Mouse (Mus musculus): ENCODE data around the gene Tpcn1. TPM values are rescaled to one million over a fixed set of nuclear protein-coding genes. Genes with fewer than 3 reads are reported as not detected.

Gene Tpcn1
- polyA plus RNA-seq, 1 experiment from 2014 or later, result 17.2 TPM

DNA sequence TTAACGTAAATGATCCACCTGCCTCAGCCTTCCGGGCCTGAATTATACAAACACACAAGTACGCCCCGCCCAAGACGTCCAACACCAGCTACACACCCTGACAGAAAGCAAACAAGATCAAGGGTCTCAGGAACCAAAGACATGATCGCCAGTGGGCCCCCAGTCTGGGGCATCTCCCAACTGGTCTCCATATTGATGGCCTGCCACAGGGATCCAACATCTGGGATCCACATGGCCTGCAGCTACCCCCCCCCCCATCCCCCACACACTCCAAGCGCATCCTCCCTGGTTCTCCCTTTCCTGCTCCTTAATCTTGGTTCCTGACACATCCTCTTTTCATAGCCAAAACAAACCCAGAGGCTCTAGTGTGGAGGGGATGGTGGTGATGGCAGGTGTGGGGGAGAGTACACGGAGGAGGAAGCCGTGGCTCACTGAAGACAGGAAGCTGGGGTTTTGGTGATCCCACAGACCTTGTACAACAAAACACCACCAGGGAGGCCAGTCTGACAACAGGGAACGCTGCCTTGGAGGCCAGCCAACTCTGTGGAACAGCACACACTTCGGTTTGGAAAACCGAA lies 9.9 kb downstream of the Tpcn1 start:
- H3K27me3 ChIP-seq, result no peaks in the 10 kb centered on the region
- H3K9ac ChIP-seq (replicated peaks), result no peak overlapping the region
- H3K27ac ChIP-seq, result peak overlapping the region; percentile 88
- H3K4me2 ChIP-seq, result peak overlapping the region; percentile 36
- no peaks in the 10 kb centered on the region for H3K9me3 ChIP-seq
- peaks cover 61% of the 10 kb centered on the region for H3K4me1 ChIP-seq (replicated peaks)
- H3K4me3 ChIP-seq (replicated peaks), result no peak overlapping the region
- H3K36me3 ChIP-seq, result peaks cover 29% of the 10 kb centered on the region
- 22% methylated on average over 12 of the region's 12 CpGs for WGBS
- ATAC-seq (ENCODE audit: insufficient number of reproducible peaks, insufficient read depth, low FRiP score, low TSS enrichment, low read depth), result no peak

DNA sequence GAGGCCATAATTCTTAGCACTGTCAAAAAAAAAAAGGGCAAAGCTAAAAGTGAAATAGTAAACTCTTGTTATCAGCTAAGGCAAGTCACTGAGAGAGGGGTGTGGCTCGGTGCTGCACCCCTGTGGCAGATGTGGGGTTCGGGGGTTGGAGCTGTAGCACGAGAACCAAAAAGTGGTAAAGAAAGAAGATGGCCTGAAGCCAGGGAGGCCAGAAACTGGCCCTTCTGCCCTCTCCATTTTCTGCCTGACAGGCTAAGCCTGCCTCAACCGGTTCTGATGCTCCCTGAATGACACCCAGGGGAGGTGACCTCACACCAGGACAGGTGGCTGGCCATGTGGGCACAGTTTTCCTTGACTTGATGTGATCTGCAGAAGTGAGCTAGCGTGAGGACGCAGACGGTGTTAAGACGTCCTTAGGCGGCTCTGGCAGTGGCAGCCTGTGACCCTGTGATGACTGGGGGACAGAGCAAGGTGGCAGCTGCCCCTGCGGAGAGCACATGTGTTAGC lies 10.5 kb downstream of the Tpcn1 start:
- no peaks in the 10 kb centered on the region for H3K27me3 ChIP-seq
- no peak for ATAC-seq (ENCODE audit: insufficient number of reproducible peaks, insufficient read depth, low FRiP score, low TSS enrichment, low read depth)
- H3K4me3 ChIP-seq (replicated peaks), result no peak overlapping the region
- H3K4me2 ChIP-seq, result peak overlapping the region; percentile 36; the same call in 1 of the 2 replicates
- H3K27ac ChIP-seq, result peak overlapping the region; percentile 88
- peaks cover 61% of the 10 kb centered on the region for H3K4me1 ChIP-seq (replicated peaks)
- H3K9me3 ChIP-seq, result no peaks in the 10 kb centered on the region
- WGBS, result 28% methylated on average over 10 of the region's 10 CpGs
- no peak overlapping the region for H3K9ac ChIP-seq (replicated peaks)
- peaks cover 23% of the 10 kb centered on the region for H3K36me3 ChIP-seq

DNA sequence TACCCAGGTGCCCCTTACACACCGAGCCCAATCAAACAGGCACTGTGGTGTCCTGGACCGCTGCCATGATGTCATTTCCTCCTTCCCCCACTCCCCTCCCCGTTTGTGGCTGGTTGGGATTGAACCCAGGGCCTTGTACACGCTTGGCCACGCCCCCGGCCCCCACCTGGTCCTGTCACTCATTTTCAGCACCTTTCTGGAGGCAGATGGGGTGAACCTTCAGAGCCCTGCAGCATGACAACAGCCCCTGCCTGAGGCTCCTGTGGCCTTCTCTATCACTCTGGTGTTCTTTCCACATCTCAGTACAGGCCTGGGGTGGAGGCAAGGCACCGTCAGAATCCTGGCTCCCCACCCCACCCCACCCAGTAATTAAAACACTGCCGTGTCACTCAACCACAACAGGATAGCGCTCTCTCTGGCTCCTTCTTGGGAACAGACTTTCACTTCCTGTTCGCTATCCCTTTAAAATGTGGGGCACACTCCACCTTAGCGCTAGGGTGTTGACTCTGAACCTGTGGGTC lies 11.6 kb downstream of the Tpcn1 start:
- no peaks in the 10 kb centered on the region for H3K9me3 ChIP-seq
- no peaks in the 10 kb centered on the region for H3K27me3 ChIP-seq
- 74% methylated on average over 11 of the region's 11 CpGs for WGBS
- H3K4me2 ChIP-seq, result no peak overlapping the region
- no peak overlapping the region for H3K9ac ChIP-seq (replicated peaks)
- H3K27ac ChIP-seq, result no peak overlapping the region
- ATAC-seq (ENCODE audit: insufficient number of reproducible peaks, insufficient read depth, low FRiP score, low TSS enrichment, low read depth), result no peak
- peaks cover 12% of the 10 kb centered on the region for H3K36me3 ChIP-seq
- no peak overlapping the region for H3K4me3 ChIP-seq (replicated peaks)
- H3K4me1 ChIP-seq (replicated peaks), result peaks cover 66% of the 10 kb centered on the region

GRCm38 (mm10) chr5:120574469-120575063 lies 13.9 kb downstream of the Tpcn1 start:
- Histone ChIP-seq H3K27ac (no peak overlapping the region; the same call in 1 of the 2 replicates), H3K4me3 (replicated peaks) (no peak overlapping the region), H3K36me3 (peaks cover 4% of the 10 kb centered on the region; the same call in 1 of the 2 replicates), H3K4me2 (no peak overlapping the region), H3K9ac (replicated peaks) (no peak overlapping the region), H3K27me3 (no peaks in the 10 kb centered on the region), H3K9me3 (no peaks in the 10 kb centered on the region), H3K4me1 (replicated peaks) (peaks cover 69% of the 10 kb centered on the region)
- WGBS, result 66% methylated on average over 10 of the region's 10 CpGs
- ATAC-seq (ENCODE audit: insufficient number of reproducible peaks, insufficient read depth, low FRiP score, low TSS enrichment, low read depth), result no peak

DNA sequence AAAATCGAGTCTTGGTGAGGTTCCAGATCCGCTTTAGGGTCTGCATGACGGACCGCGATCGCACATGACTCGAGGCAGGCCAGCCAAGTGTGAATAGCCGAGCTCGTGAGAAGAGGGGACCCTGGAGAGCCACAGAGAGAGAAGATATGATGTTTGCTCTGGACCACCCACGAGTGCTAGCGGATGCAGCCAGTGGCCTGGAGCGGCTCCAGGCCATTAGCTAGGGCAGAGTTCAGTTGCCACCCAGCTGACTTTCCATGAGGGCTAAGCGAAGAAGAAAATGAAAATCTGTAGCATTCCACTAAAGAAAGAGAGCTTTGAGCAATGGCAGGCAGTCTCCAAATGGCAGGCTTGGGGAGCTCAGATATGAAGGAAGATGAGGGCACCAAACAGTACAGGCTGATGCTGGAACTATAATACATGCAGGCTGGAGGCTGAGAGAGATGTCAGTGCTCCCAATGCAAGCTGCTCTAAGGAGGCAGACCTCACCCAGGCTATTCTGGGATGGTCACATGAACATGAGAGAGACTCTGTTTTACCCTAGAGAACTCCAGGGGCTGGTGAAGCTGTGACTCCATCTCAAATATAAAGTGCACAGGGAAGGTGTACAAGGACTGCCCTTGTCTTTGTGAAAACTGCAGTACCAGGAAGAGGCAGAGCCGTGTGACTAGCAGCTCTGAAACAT lies 17.3 kb downstream of the Tpcn1 start:
- peaks cover 4% of the 10 kb centered on the region; the same call in 1 of the 2 replicates for H3K36me3 ChIP-seq
- WGBS, result 38% methylated on average over 14 of the region's 14 CpGs
- H3K4me3 ChIP-seq (replicated peaks), result no peak overlapping the region
- peaks cover 71% of the 10 kb centered on the region for H3K4me1 ChIP-seq (replicated peaks)
- no peaks in the 10 kb centered on the region for H3K27me3 ChIP-seq
- ATAC-seq (ENCODE audit: insufficient number of reproducible peaks, insufficient read depth, low FRiP score, low TSS enrichment, low read depth), result no peak
- H3K4me2 ChIP-seq, result no peak overlapping the region
- no peak overlapping the region; the same call in 1 of the 2 replicates for H3K9ac ChIP-seq (replicated peaks)
- H3K27ac ChIP-seq, result 0 out of 2 replicates have a peak overlapping the region, but pooled peaks have one; percentile 24
- H3K9me3 ChIP-seq, result no peaks in the 10 kb centered on the region

- WGBS, result 86% methylated on average over 11 of the region's 11 CpGs
- H3K4me2 ChIP-seq, result no peak overlapping the region
These were observed 18.1 kb downstream of the Tpcn1 start for GRCm38 (mm10) chr5:120570289-120570897.

DNA sequence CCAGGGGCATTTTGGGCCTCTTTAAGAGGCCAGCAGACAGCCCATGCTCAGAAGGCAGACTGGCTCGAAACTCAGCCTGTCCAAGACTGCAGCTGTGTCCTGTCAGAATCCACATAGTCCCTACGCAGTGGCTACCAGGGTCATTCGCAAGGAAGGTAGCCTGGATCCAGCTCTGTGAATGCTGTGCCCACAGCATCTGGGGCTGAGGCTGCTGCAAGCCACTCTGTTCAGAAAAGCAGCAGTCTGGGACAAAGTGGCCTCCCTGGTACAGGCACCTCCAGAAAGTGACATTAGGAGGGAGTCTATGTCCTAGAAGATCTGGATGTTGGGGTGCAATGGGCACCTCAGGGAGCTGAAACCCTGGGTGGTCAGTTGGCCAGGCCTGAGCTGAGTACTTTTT lies 18.7 kb downstream of the Tpcn1 start:
- peaks cover 81% of the 10 kb centered on the region for H3K4me1 ChIP-seq (replicated peaks)
- no peaks in the 10 kb centered on the region for H3K9me3 ChIP-seq
- H3K4me2 ChIP-seq, result no peak overlapping the region
- H3K36me3 ChIP-seq, result peaks cover 4% of the 10 kb centered on the region; the same call in 1 of the 2 replicates
- H3K9ac ChIP-seq (replicated peaks), result no peak overlapping the region
- H3K27ac ChIP-seq, result peak overlapping the region; percentile 3; the same call in 1 of the 2 replicates
- H3K27me3 ChIP-seq, result no peaks in the 10 kb centered on the region
- H3K4me3 ChIP-seq (replicated peaks), result no peak overlapping the region
- ATAC-seq (ENCODE audit: insufficient number of reproducible peaks, insufficient read depth, low FRiP score, low TSS enrichment, low read depth), result no peak
- 72% methylated on average over 3 of the region's 3 CpGs for WGBS

More at GRCm38 (mm10) chr5:120570289-120570897, 18.1 kb downstream of the Tpcn1 start:
- Histone ChIP-seq H3K9me3 (no peaks in the 10 kb centered on the region), H3K27ac (peak overlapping the region; percentile 24; the same call in 1 of the 2 replicates), H3K4me1 (replicated peaks) (peaks cover 79% of the 10 kb centered on the region), H3K27me3 (no peaks in the 10 kb centered on the region), H3K4me3 (replicated peaks) (no peak overlapping the region), H3K36me3 (peaks cover 4% of the 10 kb centered on the region; the same call in 1 of the 2 replicates), H3K9ac (replicated peaks) (no peak overlapping the region)
- ATAC-seq (ENCODE audit: insufficient number of reproducible peaks, insufficient read depth, low FRiP score, low TSS enrichment, low read depth), result no peak

GRCm38 (mm10) chr5:120568964-120569363 lies 19.5 kb downstream of the Tpcn1 start:
- no peak overlapping the region for H3K9ac ChIP-seq (replicated peaks)
- H3K4me2 ChIP-seq, result no peak overlapping the region; the same call in 1 of the 2 replicates
- no peaks in the 10 kb centered on the region for H3K9me3 ChIP-seq
- WGBS, result 81% methylated on average over 4 of the region's 4 CpGs
- peak overlapping the region; percentile 94 for H3K27ac ChIP-seq
- no peak for ATAC-seq (ENCODE audit: insufficient number of reproducible peaks, insufficient read depth, low FRiP score, low TSS enrichment, low read depth)
- H3K4me1 ChIP-seq (replicated peaks), result peaks cover 82% of the 10 kb centered on the region
- no peaks in the 10 kb centered on the region for H3K27me3 ChIP-seq
- H3K4me3 ChIP-seq (replicated peaks), result no peak overlapping the region
- H3K36me3 ChIP-seq, result no peaks in the 10 kb centered on the region

- WGBS, result 25% methylated on average over 9 of the region's 9 CpGs
- no peaks in the 10 kb centered on the region for H3K9me3 ChIP-seq
- H3K27ac ChIP-seq, result peak overlapping the region; percentile 94
- no peaks in the 10 kb centered on the region for H3K27me3 ChIP-seq
- peaks cover 88% of the 10 kb centered on the region for H3K4me1 ChIP-seq (replicated peaks)
- H3K4me3 ChIP-seq (replicated peaks), result no peak overlapping the region
- no peaks in the 10 kb centered on the region for H3K36me3 ChIP-seq
- H3K4me2 ChIP-seq, result peak overlapping the region; percentile 39
- no peak for ATAC-seq (ENCODE audit: insufficient number of reproducible peaks, insufficient read depth, low FRiP score, low TSS enrichment, low read depth)
- 0 out of 2 replicates have a peak overlapping the region, but pooled peaks have one; percentile 37 for H3K9ac ChIP-seq (replicated peaks)
These were observed 20.1 kb downstream of the Tpcn1 start for GRCm38 (mm10) chr5:120568336-120568768.

GRCm38 (mm10) chr5:120567761-120568211 lies 20.7 kb downstream of the Tpcn1 start:
- Histone ChIP-seq H3K27ac (peak overlapping the region; percentile 94), H3K27me3 (no peaks in the 10 kb centered on the region), H3K36me3 (no peaks in the 10 kb centered on the region), H3K9me3 (no peaks in the 10 kb centered on the region), H3K9ac (replicated peaks) (peak overlapping the region; percentile 37; the same call in 1 of the 2 replicates), H3K4me2 (peak overlapping the region; percentile 39), H3K4me1 (replicated peaks) (peaks cover 94% of the 10 kb centered on the region), H3K4me3 (replicated peaks) (no peak overlapping the region)
- WGBS, result 34% methylated on average over 14 of the region's 14 CpGs
- ATAC-seq (ENCODE audit: insufficient number of reproducible peaks, insufficient read depth, low FRiP score, low TSS enrichment, low read depth), result no peak

Measured in limb, embryonic 12.5 days (tissue).